Mouse (Mus musculus) stomach, embryonic 15.5 days (tissue): ENCODE results near the gene Mbnl1. TPM values are rescaled to one million over a fixed set of nuclear protein-coding genes. Genes with fewer than 3 reads are reported as not detected.

ENCODE experiments used
- ATAC-seq: fragments of 200-750 bp; cut with Nextera tagmentation; 2 replicates; pipeline ENCODE4 v1.8.0; 2017; ENCODE audit warnings: low read depth, moderate number of reproducible peaks, moderate TSS enrichment; ENCODE audit not compliant: insufficient read depth, low FRiP score
- H3K27ac ChIP-seq: fragments of 300-500 bp; sonication (generic); 2 replicates; pipeline ENCODE4 v1.5.1; 2015; ENCODE audit warnings: mild to moderate bottlenecking, inconsistent platforms
- H3K27me3 ChIP-seq: fragments of 300-500 bp; sonication (generic); replicated peaks from 2 replicates; pipeline ENCODE4 v1.6.1; 2015; ENCODE audit warnings: inconsistent platforms
- H3K36me3 ChIP-seq: fragments of 300-500 bp; sonication (generic); 2 replicates; pipeline ENCODE4 v1.6.1; 2015; ENCODE audit warnings: inconsistent platforms
- H3K4me1 ChIP-seq: fragments of 300-500 bp; sonication (generic); 2 replicates; pipeline ENCODE4 v1.6.1; 2015; ENCODE audit warnings: inconsistent platforms
- H3K4me2 ChIP-seq: fragments of 300-500 bp; sonication (generic); 2 replicates; pipeline ENCODE4 v1.6.1; 2015; ENCODE audit warnings: mild to moderate bottlenecking, inconsistent platforms
- H3K4me3 ChIP-seq: fragments of 300-500 bp; sonication (generic); replicated peaks from 2 replicates; pipeline ENCODE4 v1.5.1; 2015; ENCODE audit warnings: inconsistent platforms
- H3K9ac ChIP-seq: fragments of 300-500 bp; sonication (generic); 2 replicates; pipeline ENCODE4 v1.6.1; 2015; ENCODE audit warnings: inconsistent platforms
- H3K9me3 ChIP-seq: fragments of 300-500 bp; sonication (generic); 2 replicates; pipeline ENCODE4 v1.6.1; 2016; ENCODE audit warnings: inconsistent platforms
- WGBS: fragments of 180-500 bp; shearing (Covaris S2); methylation state at CpG from one replicate; pipeline ENCODE4 v1.1.7; 2015; 5-methylcytosine and 5-hydroxymethylcytosine counted together
- polyA plus RNA-seq: library from polyadenylated mRNA; unstranded; fragments of >200 nt; fragmentation: Nextera tagmentation; extraction: Ambion mirVana; gene quantifications from 2 replicates; pipeline ENCODE4 v1.2.1, GENCODE M21; 2015

The Mbnl1 gene
- polyA plus RNA-seq, 1 experiment from 2014 or later = 107 TPM

DNA sequence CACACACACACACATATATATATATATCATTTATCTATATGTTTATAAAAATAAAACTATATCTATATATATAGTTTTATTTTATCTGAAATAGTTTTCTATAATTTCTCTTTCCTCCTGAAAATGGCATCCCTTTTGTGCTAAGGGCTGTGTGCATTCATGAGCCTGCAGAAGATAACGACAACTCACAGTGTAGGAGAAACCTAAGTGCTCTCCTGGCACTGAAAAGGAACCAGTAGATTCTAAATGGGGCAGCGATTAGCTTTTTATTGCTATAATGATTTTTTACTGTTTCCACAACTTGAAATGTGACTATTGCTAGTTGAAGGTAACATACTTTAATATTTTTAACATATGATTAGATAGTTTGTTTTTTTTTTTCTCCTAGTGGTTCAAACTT, 25.5 kb downstream of the Mbnl1 start:
- WGBS = 84% methylated on average over 2 of the region's 2 CpGs
- ATAC-seq = no peak
- H3K4me3 ChIP-seq = no peak overlapping the region
- H3K36me3 ChIP-seq = no peaks in the 10 kb centered on the region
- no peak overlapping the region for H3K4me2 ChIP-seq
- no peak overlapping the region for H3K9ac ChIP-seq
- H3K27ac ChIP-seq = no peak overlapping the region
- H3K4me1 ChIP-seq = peaks cover 15% of the 10 kb centered on the region; the same call in 1 of the 2 replicates
- no peaks in the 10 kb centered on the region for H3K9me3 ChIP-seq
- H3K27me3 ChIP-seq = no peaks in the 10 kb centered on the region

DNA sequence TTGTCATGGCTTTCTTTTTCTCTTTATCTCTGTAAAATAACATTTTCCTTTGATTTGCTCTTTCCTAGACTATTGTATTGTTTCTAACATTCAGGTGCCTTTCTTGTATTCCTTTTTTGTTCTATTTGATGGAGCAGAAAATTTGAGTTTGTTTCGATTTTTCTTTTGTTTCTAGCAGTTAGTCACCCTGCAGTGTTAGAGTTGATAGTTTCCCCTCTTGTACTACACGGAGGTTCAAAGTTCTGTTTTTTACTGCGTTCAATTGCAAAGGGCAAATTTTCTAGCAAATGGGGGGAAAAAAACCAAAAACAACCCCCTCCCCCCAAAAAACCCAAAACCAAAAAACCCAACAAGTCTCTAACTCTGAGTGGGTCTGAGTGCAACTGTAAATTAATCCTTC, 26.0 kb downstream of the Mbnl1 start:
- no peak overlapping the region for H3K9ac ChIP-seq
- H3K27ac ChIP-seq = peak overlapping the region; percentile 41
- no peaks in the 10 kb centered on the region for H3K27me3 ChIP-seq
- H3K36me3 ChIP-seq = no peaks in the 10 kb centered on the region
- H3K4me2 ChIP-seq = peak overlapping the region; percentile 70; the same call in 1 of the 2 replicates
- ATAC-seq = no peak
- H3K4me3 ChIP-seq = no peak overlapping the region
- H3K4me1 ChIP-seq = peaks cover 15% of the 10 kb centered on the region; the same call in 1 of the 2 replicates
- no peaks in the 10 kb centered on the region for H3K9me3 ChIP-seq
- WGBS = 72% methylated on average over 3 of the region's 3 CpGs

DNA sequence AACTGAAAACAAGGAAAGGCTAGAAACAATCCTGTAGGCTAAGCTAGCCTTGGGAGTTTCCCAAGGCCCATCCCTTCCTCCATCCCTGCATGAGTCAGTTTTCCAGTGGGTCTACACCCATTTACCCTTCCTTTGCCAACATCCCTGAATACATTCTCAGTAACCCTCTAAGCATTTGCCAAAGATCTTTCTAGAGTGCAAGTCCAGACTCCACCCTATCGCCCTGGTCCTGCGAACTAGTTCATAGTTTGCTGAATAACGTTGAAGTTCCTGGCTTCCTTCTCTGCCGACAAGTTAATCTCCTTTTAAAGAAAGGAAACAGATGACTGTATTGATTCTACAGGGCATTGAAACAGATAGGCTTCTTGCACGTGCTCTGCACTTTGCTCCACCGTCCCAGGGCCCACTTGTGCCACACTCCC, 26.5 kb downstream of the Mbnl1 start:
- no peak overlapping the region for H3K4me3 ChIP-seq
- no peaks in the 10 kb centered on the region for H3K36me3 ChIP-seq
- WGBS = 17% methylated on average over 6 of the region's 6 CpGs
- H3K27me3 ChIP-seq = no peaks in the 10 kb centered on the region
- H3K27ac ChIP-seq = peak overlapping the region; percentile 41
- H3K4me1 ChIP-seq = peaks cover 15% of the 10 kb centered on the region; the same call in 1 of the 2 replicates
- ATAC-seq = no peak
- no peaks in the 10 kb centered on the region for H3K9me3 ChIP-seq
- no peak overlapping the region for H3K9ac ChIP-seq
- H3K4me2 ChIP-seq = peak overlapping the region; percentile 70

DNA sequence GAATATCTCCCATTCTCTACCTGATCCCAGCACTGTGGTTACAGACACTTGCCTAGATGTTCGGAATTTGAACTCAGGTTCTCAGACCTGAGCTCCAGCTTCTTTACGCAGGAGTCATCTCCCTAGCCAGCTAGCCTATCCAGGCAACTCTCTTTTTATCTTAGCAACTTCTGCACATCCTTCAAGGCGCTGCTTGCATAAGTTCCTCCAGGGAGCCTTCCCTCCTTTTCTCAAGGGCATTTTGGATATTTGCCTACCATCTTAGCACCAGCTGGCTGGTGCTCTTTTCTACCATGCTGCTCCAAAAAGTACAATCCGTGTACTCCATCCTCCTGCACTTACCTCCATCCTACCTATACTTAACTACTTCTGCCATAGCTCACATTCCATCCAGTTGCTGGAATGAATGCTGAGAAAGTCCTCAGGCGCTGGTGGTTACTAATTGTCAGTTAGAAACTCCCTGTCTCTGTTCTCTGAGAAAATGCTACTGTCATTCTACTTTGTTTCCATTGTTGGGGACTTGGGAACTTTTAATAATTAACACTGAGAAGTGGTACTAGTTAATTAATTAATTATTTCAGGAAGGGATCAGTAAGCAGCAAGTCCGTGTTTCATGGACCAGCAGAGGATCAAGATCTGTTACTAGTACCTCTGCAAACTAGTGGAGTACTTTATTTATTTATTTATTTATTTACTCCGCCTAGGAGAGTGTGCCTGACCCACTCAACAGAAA, 27.3 kb downstream of the Mbnl1 start:
- no peak for ATAC-seq
- H3K36me3 ChIP-seq = no peaks in the 10 kb centered on the region
- peak overlapping the region; percentile 41 for H3K27ac ChIP-seq
- H3K27me3 ChIP-seq = no peaks in the 10 kb centered on the region
- peak overlapping the region; percentile 86 for H3K4me3 ChIP-seq
- H3K9ac ChIP-seq = 0 out of 2 replicates have a peak overlapping the region, but pooled peaks have one; percentile 92
- 48% methylated on average over 7 of the region's 7 CpGs for WGBS
- H3K4me1 ChIP-seq = peaks cover 20% of the 10 kb centered on the region; the same call in 1 of the 2 replicates
- H3K4me2 ChIP-seq = peak overlapping the region; percentile 70
- no peaks in the 10 kb centered on the region for H3K9me3 ChIP-seq

DNA sequence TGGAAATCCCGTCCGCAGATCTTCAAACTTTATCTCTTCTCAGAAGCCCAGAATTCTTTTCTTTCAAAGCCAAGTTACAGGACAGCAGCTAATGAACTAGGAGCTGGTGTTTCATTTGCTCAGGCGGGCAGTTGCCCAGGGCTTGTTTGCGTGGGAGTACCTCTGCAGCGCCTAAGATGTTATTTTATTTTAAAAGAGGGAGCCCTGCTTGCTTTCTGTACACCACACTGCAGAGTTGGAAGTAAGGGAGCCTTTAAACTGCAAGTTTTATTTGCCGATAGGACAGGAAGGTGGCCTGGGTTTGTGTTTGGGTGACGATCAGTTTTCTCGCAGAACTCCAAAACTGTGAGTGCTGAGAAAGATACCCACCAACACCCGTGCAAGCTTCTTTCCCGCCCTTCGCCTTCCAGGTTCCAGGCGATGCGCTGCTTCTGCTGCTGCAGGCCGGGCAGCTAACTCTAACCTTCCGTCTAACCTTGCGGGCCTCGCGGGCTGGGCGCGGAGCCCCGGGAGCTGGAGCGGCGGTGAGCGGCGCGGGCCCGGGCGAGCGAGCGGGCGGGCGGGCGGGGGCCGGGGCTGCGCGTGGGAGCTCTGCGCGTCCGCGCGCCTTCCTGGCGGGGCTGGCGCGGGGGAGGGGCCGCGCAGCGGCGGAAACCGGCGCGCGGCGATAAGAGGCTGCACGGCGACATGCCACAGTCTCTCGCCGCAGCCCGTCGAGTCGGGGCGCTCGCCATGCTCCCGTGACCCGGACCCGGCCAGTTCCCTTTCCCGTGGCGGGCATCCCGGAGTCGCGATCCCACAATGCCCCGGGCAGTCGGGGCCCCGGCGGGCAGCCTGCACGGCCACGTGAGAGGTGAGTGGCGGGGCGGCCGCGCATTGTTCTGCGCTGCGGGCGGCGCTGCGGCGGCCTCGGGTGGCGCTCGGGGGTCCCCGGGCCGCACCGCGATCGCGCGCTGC, 28.2 kb downstream of the Mbnl1 start:
- Histone ChIP-seq H3K27ac (peak overlapping the region; percentile 99), H3K9ac (peak overlapping the region; percentile 92), H3K4me2 (peak overlapping the region; percentile 70), H3K36me3 (no peaks in the 10 kb centered on the region), H3K27me3 (no peaks in the 10 kb centered on the region), H3K4me3 (peak overlapping the region; percentile 86), H3K9me3 (no peaks in the 10 kb centered on the region), H3K4me1 (peaks cover 20% of the 10 kb centered on the region; the same call in 1 of the 2 replicates)
- WGBS = 1% methylated on average over 82 of the region's 96 CpGs
- ATAC-seq = peak; percentile 84

DNA sequence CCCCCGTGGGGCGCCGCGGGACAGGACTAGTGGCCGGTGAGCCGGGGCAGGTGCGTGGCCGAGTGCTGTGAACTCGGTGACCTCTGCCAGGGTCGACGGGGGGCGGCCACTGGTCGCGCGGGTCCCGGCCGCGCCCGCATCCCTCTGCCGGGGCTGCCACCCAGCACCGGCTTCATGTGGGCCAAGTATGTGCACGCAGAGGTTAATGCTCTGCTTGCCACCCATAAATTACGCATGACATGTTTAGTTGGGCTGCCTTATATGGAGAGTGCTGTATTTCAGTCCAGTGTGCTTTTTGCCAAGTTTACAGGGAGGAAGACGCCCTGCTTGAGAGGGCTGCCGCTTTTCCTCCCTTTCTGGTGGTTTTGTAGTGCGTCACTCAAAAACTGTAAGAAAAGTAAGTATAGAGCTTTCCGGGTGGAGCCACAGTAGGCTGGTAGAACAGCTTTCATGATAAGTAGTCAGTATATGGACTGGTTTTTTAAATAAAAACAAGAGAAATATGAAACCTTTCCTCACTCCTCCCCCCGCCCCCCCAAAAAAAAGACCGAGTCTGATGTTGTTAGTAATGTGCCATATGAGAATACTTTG, 29.0 kb downstream of the Mbnl1 start:
- no peaks in the 10 kb centered on the region for H3K36me3 ChIP-seq
- H3K9ac ChIP-seq = peak overlapping the region; percentile 92
- H3K4me2 ChIP-seq = peak overlapping the region; percentile 70
- H3K27ac ChIP-seq = peak overlapping the region; percentile 99
- H3K4me3 ChIP-seq = peak overlapping the region; percentile 86
- no peaks in the 10 kb centered on the region for H3K27me3 ChIP-seq
- WGBS = under 1% methylated on average over 29 of the region's 29 CpGs
- peaks cover 20% of the 10 kb centered on the region; the same call in 1 of the 2 replicates for H3K4me1 ChIP-seq
- ATAC-seq = peak; percentile 81
- H3K9me3 ChIP-seq = no peaks in the 10 kb centered on the region

DNA sequence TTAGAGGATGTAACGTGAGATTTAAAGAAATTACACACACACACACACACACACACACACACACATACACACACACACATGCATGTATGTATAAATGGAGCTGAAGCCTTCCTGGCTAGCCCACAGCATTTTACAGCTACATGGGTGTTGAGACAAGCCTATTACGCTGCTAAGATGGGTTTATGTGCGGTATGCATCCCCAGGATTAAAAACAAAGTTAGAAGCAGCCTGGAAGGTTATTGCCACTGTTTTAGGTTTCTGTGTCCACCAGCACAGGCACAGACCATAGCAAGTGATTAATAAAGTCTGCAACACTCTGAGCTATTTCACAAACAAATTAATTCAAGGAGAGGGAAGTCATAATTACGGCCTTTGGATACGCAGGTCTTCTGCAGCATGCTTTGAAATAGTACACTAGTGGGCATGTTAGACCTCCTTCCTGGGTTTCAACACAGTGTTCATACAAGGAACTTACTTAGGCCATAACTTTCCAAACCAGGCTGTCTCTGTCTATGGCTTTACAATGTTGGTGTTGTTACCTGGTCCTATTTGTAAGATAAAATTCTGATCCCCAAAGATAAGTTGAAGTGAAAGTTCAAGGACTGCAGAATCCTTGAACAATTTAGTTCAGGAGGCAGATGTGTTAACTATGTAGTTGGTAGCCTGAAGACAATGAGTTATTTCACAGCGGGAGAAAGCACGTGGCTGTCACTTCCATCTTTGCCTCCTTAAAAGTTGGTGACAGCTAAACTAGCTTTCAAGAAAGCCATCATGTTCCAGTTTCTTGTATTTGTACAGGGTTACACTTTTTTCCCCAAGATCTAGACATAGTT, 29.7 kb downstream of the Mbnl1 start:
- H3K4me2 ChIP-seq = peak overlapping the region; percentile 70
- 10% methylated on average over 7 of the region's 7 CpGs for WGBS
- H3K4me3 ChIP-seq = peak overlapping the region; percentile 86
- H3K27me3 ChIP-seq = no peaks in the 10 kb centered on the region
- ATAC-seq = no peak
- H3K9ac ChIP-seq = peak overlapping the region; percentile 92; the same call in 1 of the 2 replicates
- no peaks in the 10 kb centered on the region for H3K36me3 ChIP-seq
- H3K4me1 ChIP-seq = peaks cover 20% of the 10 kb centered on the region; the same call in 1 of the 2 replicates
- H3K9me3 ChIP-seq = no peaks in the 10 kb centered on the region
- peak overlapping the region; percentile 99 for H3K27ac ChIP-seq

DNA sequence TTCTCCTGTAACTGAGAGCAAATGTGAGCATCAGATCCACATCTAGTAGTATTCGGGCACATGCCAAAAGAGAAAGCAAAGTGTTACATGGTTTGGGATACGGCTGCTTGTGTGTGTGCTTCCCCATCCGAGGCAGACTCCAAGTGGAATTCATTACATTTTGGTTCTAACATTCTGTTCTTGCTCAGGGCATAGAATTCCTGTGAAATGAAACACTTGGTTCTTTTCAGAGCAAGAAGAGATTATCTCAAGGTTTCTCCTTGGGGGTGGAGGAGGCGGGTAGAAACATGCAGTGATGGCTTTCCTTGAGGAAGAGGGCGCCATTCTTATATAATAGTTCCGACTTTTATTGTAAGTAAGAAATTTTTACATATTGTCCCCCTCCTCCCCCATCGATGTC, 30.6 kb downstream of the Mbnl1 start:
- WGBS = 29% methylated on average over 7 of the region's 7 CpGs
- Histone ChIP-seq H3K4me2 (peak overlapping the region; percentile 70), H3K9me3 (no peaks in the 10 kb centered on the region), H3K36me3 (no peaks in the 10 kb centered on the region), H3K27me3 (no peaks in the 10 kb centered on the region), H3K9ac (no peak overlapping the region), H3K27ac (peak overlapping the region; percentile 99), H3K4me3 (peak overlapping the region; percentile 86), H3K4me1 (peaks cover 20% of the 10 kb centered on the region; the same call in 1 of the 2 replicates)
- ATAC-seq = no peak

DNA sequence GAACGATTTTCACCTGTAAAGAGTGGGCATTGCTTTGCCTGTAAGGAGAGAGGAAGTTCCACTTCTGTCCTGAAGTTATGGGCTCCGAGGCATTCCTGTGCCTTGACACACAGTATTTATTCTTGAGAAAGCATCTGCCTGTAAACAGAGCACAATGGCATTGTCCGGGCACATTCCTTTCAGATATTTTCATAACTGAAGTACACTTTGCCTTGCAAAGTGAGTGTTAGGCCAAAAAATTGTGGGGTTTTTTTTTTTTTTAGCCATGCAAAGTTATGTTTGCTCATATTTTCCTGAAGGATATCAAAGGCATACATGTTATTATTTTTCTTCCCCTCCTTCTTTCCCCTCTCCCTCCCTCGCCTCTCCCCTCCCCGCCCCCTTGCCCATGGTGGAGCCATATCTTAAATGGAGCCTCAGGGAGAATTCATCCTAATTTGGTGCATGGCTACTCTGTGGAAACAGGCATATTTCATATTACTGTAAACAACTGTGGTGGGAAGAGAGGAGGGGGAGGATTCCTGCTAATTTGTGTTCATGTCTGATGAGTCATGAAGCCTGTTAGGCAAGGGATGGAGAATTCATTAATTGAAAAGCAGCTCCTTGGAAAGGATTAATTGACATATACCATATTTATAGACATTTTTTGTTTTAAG, 32.3 kb downstream of the Mbnl1 start:
- Histone ChIP-seq H3K27me3 (no peaks in the 10 kb centered on the region), H3K36me3 (no peaks in the 10 kb centered on the region), H3K9ac (no peak overlapping the region), H3K9me3 (no peaks in the 10 kb centered on the region), H3K4me3 (no peak overlapping the region), H3K4me1 (peaks cover 7% of the 10 kb centered on the region; the same call in 1 of the 2 replicates), H3K27ac (no peak overlapping the region), H3K4me2 (peak overlapping the region; percentile 29; the same call in 1 of the 2 replicates)
- no peak for ATAC-seq
- WGBS = 37% methylated on average over 5 of the region's 5 CpGs

DNA sequence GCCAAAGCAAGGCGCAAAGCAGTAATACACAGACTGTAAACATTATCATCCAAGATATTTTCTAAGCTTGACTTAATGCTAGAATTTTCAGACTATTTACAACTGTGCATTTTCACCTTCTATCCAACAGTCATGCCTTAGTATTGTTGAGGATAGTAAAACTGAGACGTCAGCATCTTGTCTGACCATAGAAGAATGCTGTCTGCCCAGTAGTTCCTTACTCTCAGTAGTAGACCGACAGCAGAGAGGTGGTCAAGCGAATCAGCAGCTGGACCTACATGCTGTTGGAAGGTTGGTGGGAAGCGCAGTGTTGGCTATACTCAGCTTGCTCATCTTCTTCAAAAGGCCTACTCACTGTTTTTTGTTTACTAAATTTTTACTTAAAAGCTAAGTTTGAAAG, 34.2 kb downstream of the Mbnl1 start:
- H3K4me2 ChIP-seq = no peak overlapping the region
- ATAC-seq = no peak
- H3K4me1 ChIP-seq = peaks cover 5% of the 10 kb centered on the region; the same call in 1 of the 2 replicates
- no peaks in the 10 kb centered on the region for H3K9me3 ChIP-seq
- no peak overlapping the region for H3K27ac ChIP-seq
- H3K36me3 ChIP-seq = no peaks in the 10 kb centered on the region
- H3K9ac ChIP-seq = no peak overlapping the region
- no peak overlapping the region for H3K4me3 ChIP-seq
- WGBS = 83% methylated on average over 5 of the region's 5 CpGs
- no peaks in the 10 kb centered on the region for H3K27me3 ChIP-seq
